Mouse (Mus musculus): ENCODE results near the gene Gm42674.

DNA sequence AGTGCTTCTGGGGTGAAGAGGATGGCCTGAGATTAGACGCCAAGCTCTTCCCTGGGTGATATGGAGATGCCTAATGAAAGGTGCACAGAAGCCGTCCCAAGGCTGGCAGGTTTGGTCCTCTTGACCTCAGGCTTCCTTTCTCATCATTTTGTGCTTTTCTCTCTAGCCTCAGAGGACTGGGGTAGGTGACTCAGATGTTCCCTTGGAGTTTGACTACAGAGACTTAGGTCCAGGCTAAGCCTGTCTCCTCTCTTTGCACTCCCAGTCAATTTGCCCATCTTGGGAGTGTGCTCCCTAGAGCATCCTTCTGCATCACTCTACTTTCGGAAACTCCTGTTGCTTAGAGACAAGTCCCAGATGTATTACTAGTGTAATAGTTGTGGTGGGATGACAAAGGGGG lies 5.7 kb downstream of the Gm42674 start:
- TF ChIP-seq GATA1 (IDR thresholded peaks at IDR 0.05; ENCODE audit: low read length) (no peak), TAL1 (IDR thresholded peaks at IDR 0.05; ENCODE audit: low read length) (no peak)

All from erythroblast, embryonic 14.5 days (primary cell).